Mouse (Mus musculus) cerebellum, postnatal 4 days (tissue): ENCODE measurements around the gene Os9.
A peak's percentile ranks its signal among the peaks of the same experiment; 100 is the strongest.
"Not testable (repeated sequence)": the region's sequence is repeated elsewhere in the genome, so short reads cannot be mapped to it uniquely, and the experiment has no call there.

Experiments
- DNase-seq, 2 experiments: peaks; one replicate each; pipeline ENCODE4 v3.0.0; 2022; ENCODE audit warnings: low spot score in 2 of 2, mixed read lengths in 1 of 2

Gene Os9

GRCm38 (mm10) chr10:127121066-127121477 lies at the start of gene Os9:
TSS of gene Os9 (minus strand) at chr10:127121131.
- DNase-seq, result peak; percentile 86 to 95

GRCm38 (mm10) chr10:127170002-127170401 lies 49.1 kb upstream of the Os9 start:
- DNase-seq, result no peak

- no peak for DNase-seq
These were observed 46.8 kb upstream of the Os9 start for GRCm38 (mm10) chr10:127167614-127168192.

- no peak for DNase-seq
These were observed 46.1 kb upstream of the Os9 start for GRCm38 (mm10) chr10:127166771-127167613.

GRCm38 (mm10) chr10:127166404-127166715 lies 45.4 kb upstream of the Os9 start:
- DNase-seq, result no peak

GRCm38 (mm10) chr10:127165654-127166403 lies 44.9 kb upstream of the Os9 start:
- DNase-seq, result peak in 1 of 2 experiments; percentile 45

- peak in 1 of 2 experiments; percentile 51 for DNase-seq
These were observed 44.4 kb upstream of the Os9 start for GRCm38 (mm10) chr10:127165354-127165653.

- DNase-seq, result peak; percentile 60 to 81
These were observed 43.9 kb upstream of the Os9 start, which contains the start of gene B4galnt1 for GRCm38 (mm10) chr10:127164631-127165353. TSS of gene B4galnt1 (plus strand) at chr10:127165225.

GRCm38 (mm10) chr10:127164190-127164589 lies 43.3 kb upstream of the Os9 start:
- DNase-seq, result no peak

GRCm38 (mm10) chr10:127162771-127163261 lies 41.9 kb upstream of the Os9 start:
- DNase-seq, result not testable (repeated sequence)

- DNase-seq, result no peak
These were observed 39.8 kb upstream of the Os9 start for GRCm38 (mm10) chr10:127160728-127161127.

- no peak for DNase-seq
These were observed 39.1 kb upstream of the Os9 start for GRCm38 (mm10) chr10:127160081-127160480.

- no peak for DNase-seq
These were observed 37.5 kb upstream of the Os9 start for GRCm38 (mm10) chr10:127158471-127158870.

- DNase-seq, result no peak
These were observed 35.6 kb upstream of the Os9 start for GRCm38 (mm10) chr10:127156511-127156910.

GRCm38 (mm10) chr10:127156089-127156488 lies 35.2 kb upstream of the Os9 start:
- DNase-seq, result no peak

GRCm38 (mm10) chr10:127154652-127155051 lies 33.7 kb upstream of the Os9 start:
- no peak for DNase-seq

- no peak for DNase-seq
These were observed 33.3 kb upstream of the Os9 start for GRCm38 (mm10) chr10:127154241-127154640.

GRCm38 (mm10) chr10:127153323-127153722 lies 32.4 kb upstream of the Os9 start:
- no peak for DNase-seq

GRCm38 (mm10) chr10:127152556-127152955 lies 31.6 kb upstream of the Os9 start:
- DNase-seq, result not testable (repeated sequence)

- not testable (repeated sequence) for DNase-seq
These were observed 30.3 kb upstream of the Os9 start for GRCm38 (mm10) chr10:127151233-127151632.

- no peak for DNase-seq
These were observed 29.5 kb upstream of the Os9 start for GRCm38 (mm10) chr10:127150471-127150872.

- no peak for DNase-seq
These were observed 26.2 kb upstream of the Os9 start for GRCm38 (mm10) chr10:127147135-127147534.
